Mouse (Mus musculus) stomach, embryonic 15.5 days (tissue): ENCODE measurements around the gene Bub1b. TPM values are rescaled to one million over a fixed set of nuclear protein-coding genes. Genes with fewer than 3 reads are reported as not detected.

Experiments used
- ATAC-seq: fragments of 200-750 bp; cut with Nextera tagmentation; 2 replicates; pipeline ENCODE4 v1.8.0; 2017; ENCODE audit warnings: low read depth, moderate number of reproducible peaks, moderate TSS enrichment; ENCODE audit not compliant: insufficient read depth, low FRiP score
- H3K27ac ChIP-seq: fragments of 300-500 bp; sonication (generic); 2 replicates; pipeline ENCODE4 v1.5.1; 2015; ENCODE audit warnings: mild to moderate bottlenecking, inconsistent platforms
- H3K27me3 ChIP-seq: fragments of 300-500 bp; sonication (generic); replicated peaks from 2 replicates; pipeline ENCODE4 v1.6.1; 2015; ENCODE audit warnings: inconsistent platforms
- H3K36me3 ChIP-seq: fragments of 300-500 bp; sonication (generic); 2 replicates; pipeline ENCODE4 v1.6.1; 2015; ENCODE audit warnings: inconsistent platforms
- H3K4me1 ChIP-seq: fragments of 300-500 bp; sonication (generic); 2 replicates; pipeline ENCODE4 v1.6.1; 2015; ENCODE audit warnings: inconsistent platforms
- H3K4me2 ChIP-seq: fragments of 300-500 bp; sonication (generic); 2 replicates; pipeline ENCODE4 v1.6.1; 2015; ENCODE audit warnings: mild to moderate bottlenecking, inconsistent platforms
- H3K4me3 ChIP-seq: fragments of 300-500 bp; sonication (generic); replicated peaks from 2 replicates; pipeline ENCODE4 v1.5.1; 2015; ENCODE audit warnings: inconsistent platforms
- H3K9ac ChIP-seq: fragments of 300-500 bp; sonication (generic); 2 replicates; pipeline ENCODE4 v1.6.1; 2015; ENCODE audit warnings: inconsistent platforms
- H3K9me3 ChIP-seq: fragments of 300-500 bp; sonication (generic); 2 replicates; pipeline ENCODE4 v1.6.1; 2016; ENCODE audit warnings: inconsistent platforms
- WGBS: fragments of 180-500 bp; shearing (Covaris S2); methylation state at CpG from one replicate; pipeline ENCODE4 v1.1.7; 2015; 5-methylcytosine and 5-hydroxymethylcytosine counted together
- polyA plus RNA-seq: library from polyadenylated mRNA; unstranded; fragments of >200 nt; fragmentation: Nextera tagmentation; extraction: Ambion mirVana; gene quantifications from 2 replicates; pipeline ENCODE4 v1.2.1, GENCODE M21; 2015

Gene Bub1b
- polyA plus RNA-seq, 1 experiment from 2014 or later = 66.9 TPM

DNA sequence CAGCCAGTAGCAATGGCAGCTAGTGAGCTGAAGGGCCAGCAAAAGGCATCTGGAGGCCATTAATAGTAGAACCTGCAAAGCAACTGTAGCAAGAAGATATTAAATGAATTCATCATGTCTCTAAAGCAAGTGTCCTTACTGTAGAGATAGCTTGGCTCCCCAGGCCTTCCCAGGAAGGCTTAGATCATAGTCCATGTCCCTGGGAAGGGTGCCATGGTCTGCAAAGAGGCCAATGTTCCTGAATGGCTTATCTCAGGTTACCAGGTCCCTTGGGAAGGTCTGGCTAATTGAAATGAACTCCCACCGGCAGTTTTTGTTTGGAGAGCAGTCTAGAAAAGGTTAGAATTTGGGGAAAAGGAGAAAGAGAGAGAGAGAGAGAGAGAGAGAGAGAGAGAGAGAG, 73.7 kb downstream of the Bub1b start:
- Histone ChIP-seq H3K4me3 (no peak overlapping the region), H3K4me1 (peaks cover 4% of the 10 kb centered on the region; the same call in 1 of the 2 replicates), H3K27me3 (peaks cover 29% of the 10 kb centered on the region), H3K4me2 (no peak overlapping the region), H3K36me3 (no peaks in the 10 kb centered on the region), H3K9ac (no peak overlapping the region), H3K9me3 (no peaks in the 10 kb centered on the region), H3K27ac (no peak overlapping the region)
- 68% methylated on average over 1 of the region's 1 CpGs for WGBS
- ATAC-seq = no peak

GRCm38 (mm10) chr2:118673686-118674465, 75.9 kb downstream of the Bub1b start:
- Histone ChIP-seq H3K4me2 (no peak overlapping the region), H3K36me3 (no peaks in the 10 kb centered on the region), H3K27me3 (peaks cover 50% of the 10 kb centered on the region), H3K4me3 (no peak overlapping the region), H3K4me1 (peaks cover 14% of the 10 kb centered on the region; the same call in 1 of the 2 replicates), H3K9ac (no peak overlapping the region), H3K9me3 (no peaks in the 10 kb centered on the region), H3K27ac (no peak overlapping the region)
- ATAC-seq = no peak
- WGBS = 24% methylated on average over 15 of the region's 15 CpGs

GRCm38 (mm10) chr2:118674500-118674899, 76.5 kb downstream of the Bub1b start:
- Histone ChIP-seq H3K4me3 (no peak overlapping the region), H3K27me3 (peaks cover 51% of the 10 kb centered on the region), H3K4me1 (peaks cover 14% of the 10 kb centered on the region; the same call in 1 of the 2 replicates), H3K4me2 (no peak overlapping the region), H3K9ac (no peak overlapping the region), H3K36me3 (no peaks in the 10 kb centered on the region), H3K27ac (no peak overlapping the region), H3K9me3 (no peaks in the 10 kb centered on the region)
- no peak for ATAC-seq
- 22% methylated on average over 7 of the region's 7 CpGs for WGBS

GRCm38 (mm10) chr2:118676839-118677741, 79.1 kb downstream of the Bub1b start:
- no peaks in the 10 kb centered on the region for H3K36me3 ChIP-seq
- peak; percentile 48; the same call in 1 of the 2 replicates for ATAC-seq
- H3K4me3 ChIP-seq = peak overlapping the region; percentile 50
- H3K27me3 ChIP-seq = peaks cover 51% of the 10 kb centered on the region
- no peak overlapping the region for H3K27ac ChIP-seq
- peaks cover 14% of the 10 kb centered on the region; the same call in 1 of the 2 replicates for H3K4me1 ChIP-seq
- WGBS = 1% methylated on average over 89 of the region's 89 CpGs
- peak overlapping the region; percentile 18; the same call in 1 of the 2 replicates for H3K9ac ChIP-seq
- peak overlapping the region; percentile 97 for H3K4me2 ChIP-seq
- no peaks in the 10 kb centered on the region for H3K9me3 ChIP-seq

- Histone ChIP-seq H3K9me3 (no peaks in the 10 kb centered on the region), H3K4me1 (peaks cover 17% of the 10 kb centered on the region; the same call in 1 of the 2 replicates), H3K27me3 (peaks cover 51% of the 10 kb centered on the region), H3K36me3 (no peaks in the 10 kb centered on the region), H3K4me3 (peak overlapping the region; percentile 50), H3K4me2 (peak overlapping the region; percentile 97), H3K9ac (no peak overlapping the region), H3K27ac (no peak overlapping the region)
- peak; percentile 41; the same call in 1 of the 2 replicates for ATAC-seq
- WGBS = 20% methylated on average over 4 of the region's 4 CpGs
Measured at GRCm38 (mm10) chr2:118677817-118678216, 79.8 kb downstream of the Bub1b start.

DNA sequence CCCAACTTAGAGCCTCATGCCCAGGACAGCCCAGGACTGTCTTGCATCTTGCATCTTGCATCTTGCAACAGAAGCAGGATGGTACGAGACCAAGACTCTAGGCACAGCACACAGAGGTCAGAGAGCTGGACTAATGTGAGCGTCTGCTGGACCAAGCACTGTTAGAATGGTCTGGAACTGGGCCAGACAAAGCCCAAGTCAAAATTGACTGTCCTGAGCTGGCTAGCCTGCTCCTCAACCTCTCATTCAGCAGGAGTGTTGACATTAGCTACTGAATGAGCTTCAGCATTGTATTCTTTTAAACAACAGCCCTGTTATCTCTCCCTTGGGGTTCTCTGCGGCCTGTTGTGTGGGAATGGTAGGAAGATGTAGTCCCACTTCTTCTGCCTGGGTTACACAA, 81.6 kb downstream of the Bub1b start:
- H3K4me3 ChIP-seq = no peak overlapping the region
- H3K27me3 ChIP-seq = peaks cover 41% of the 10 kb centered on the region
- H3K4me2 ChIP-seq = no peak overlapping the region
- WGBS = 79% methylated on average over 3 of the region's 3 CpGs
- H3K4me1 ChIP-seq = peaks cover 17% of the 10 kb centered on the region; the same call in 1 of the 2 replicates
- H3K27ac ChIP-seq = no peak overlapping the region
- H3K36me3 ChIP-seq = no peaks in the 10 kb centered on the region
- no peaks in the 10 kb centered on the region for H3K9me3 ChIP-seq
- ATAC-seq = no peak
- no peak overlapping the region for H3K9ac ChIP-seq

DNA sequence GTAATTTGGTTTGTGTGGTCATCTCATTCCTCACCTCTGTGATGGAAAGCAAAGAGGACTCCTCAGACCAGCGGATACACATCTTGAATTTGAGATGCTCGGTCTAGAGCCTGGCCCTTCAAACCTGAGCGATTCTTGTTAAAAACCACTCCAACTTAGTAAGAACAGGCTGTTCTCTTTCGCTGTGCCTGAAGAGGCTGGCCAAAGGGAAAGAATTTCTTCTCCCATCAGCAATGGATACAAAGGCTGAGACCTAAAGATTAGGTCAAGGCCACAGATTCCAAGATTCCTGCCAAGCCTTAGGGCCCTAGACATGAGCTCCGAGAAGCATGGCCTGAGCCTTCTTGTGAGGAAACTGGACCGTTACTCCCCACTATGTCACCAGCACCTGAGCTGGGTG, 82.9 kb downstream of the Bub1b start:
- Histone ChIP-seq H3K36me3 (no peaks in the 10 kb centered on the region), H3K4me1 (peaks cover 17% of the 10 kb centered on the region; the same call in 1 of the 2 replicates), H3K4me3 (no peak overlapping the region), H3K4me2 (no peak overlapping the region), H3K9ac (no peak overlapping the region), H3K9me3 (no peaks in the 10 kb centered on the region), H3K27ac (no peak overlapping the region), H3K27me3 (peaks cover 29% of the 10 kb centered on the region)
- 91% methylated on average over 6 of the region's 6 CpGs for WGBS
- ATAC-seq = no peak

- H3K4me3 ChIP-seq = no peak overlapping the region
- WGBS = 41% methylated on average over 8 of the region's 8 CpGs
- no peaks in the 10 kb centered on the region for H3K36me3 ChIP-seq
- H3K4me1 ChIP-seq = 0 out of 2 replicates have a peak, but pooled peaks cover 4% of the 10 kb centered on the region
- H3K9ac ChIP-seq = no peak overlapping the region
- no peak for ATAC-seq
- H3K9me3 ChIP-seq = no peaks in the 10 kb centered on the region
- H3K27me3 ChIP-seq = peaks cover 12% of the 10 kb centered on the region
- no peak overlapping the region for H3K27ac ChIP-seq
- no peak overlapping the region for H3K4me2 ChIP-seq
Measured at GRCm38 (mm10) chr2:118682544-118683260, 84.7 kb downstream of the Bub1b start.

- no peaks in the 10 kb centered on the region for H3K9me3 ChIP-seq
- no peak overlapping the region for H3K27ac ChIP-seq
- 0 out of 2 replicates have a peak, but pooled peaks cover 3% of the 10 kb centered on the region for H3K4me1 ChIP-seq
- no peaks in the 10 kb centered on the region for H3K27me3 ChIP-seq
- no peaks in the 10 kb centered on the region for H3K36me3 ChIP-seq
- no peak overlapping the region for H3K4me3 ChIP-seq
- no peak for ATAC-seq
- no peak overlapping the region for H3K4me2 ChIP-seq
- no peak overlapping the region for H3K9ac ChIP-seq
- 79% methylated on average over 4 of the region's 4 CpGs for WGBS
Measured at GRCm38 (mm10) chr2:118685088-118685487, 87.1 kb downstream of the Bub1b start.

- H3K27ac ChIP-seq = no peak overlapping the region
- H3K36me3 ChIP-seq = no peaks in the 10 kb centered on the region
- H3K27me3 ChIP-seq = no peaks in the 10 kb centered on the region
- H3K9me3 ChIP-seq = no peaks in the 10 kb centered on the region
- 67% methylated on average over 8 of the region's 8 CpGs for WGBS
- 0 out of 2 replicates have a peak, but pooled peaks cover 3% of the 10 kb centered on the region for H3K4me1 ChIP-seq
- H3K9ac ChIP-seq = no peak overlapping the region
- H3K4me3 ChIP-seq = no peak overlapping the region
- no peak for ATAC-seq
- H3K4me2 ChIP-seq = no peak overlapping the region
Measured at GRCm38 (mm10) chr2:118686693-118687092, 88.7 kb downstream of the Bub1b start.

GRCm38 (mm10) chr2:118687791-118688190, 89.8 kb downstream of the Bub1b start:
- no peaks in the 10 kb centered on the region for H3K4me1 ChIP-seq
- no peaks in the 10 kb centered on the region for H3K9me3 ChIP-seq
- H3K9ac ChIP-seq = no peak overlapping the region
- no peak for ATAC-seq
- H3K4me2 ChIP-seq = no peak overlapping the region
- H3K27ac ChIP-seq = no peak overlapping the region
- H3K36me3 ChIP-seq = no peaks in the 10 kb centered on the region
- 79% methylated on average over 3 of the region's 3 CpGs for WGBS
- no peak overlapping the region for H3K4me3 ChIP-seq
- no peaks in the 10 kb centered on the region for H3K27me3 ChIP-seq
